In the genomic region with DNA sequence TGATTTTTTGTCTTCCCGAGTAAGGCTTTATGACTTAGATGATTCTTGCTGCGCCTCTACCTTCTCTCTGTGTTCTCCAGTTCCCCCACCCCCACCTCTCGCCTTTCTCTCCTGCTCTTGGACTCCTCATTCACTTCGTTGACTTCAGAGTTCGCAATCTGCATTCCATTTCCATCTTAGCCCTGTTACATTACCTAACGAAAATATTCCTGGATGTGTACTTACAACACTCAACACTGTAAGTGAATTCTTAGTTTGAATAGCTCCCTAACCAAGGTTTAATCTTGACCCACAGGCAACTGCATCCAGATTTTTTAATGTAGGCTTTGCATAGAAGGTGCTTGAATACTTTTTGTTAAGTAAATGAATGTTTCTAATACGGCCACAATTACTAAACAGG, we compare ENCODE assay signal across 19 mouse cellular contexts.
"Had no signal": no experiment of that assay in that cellular context is flagged by ENCODE, and none has a peak within 500 bp of the region (broad histone marks: within the 10 kb centered on the region; RNA-seq: fewer than 3 reads in every experiment).

No protein-coding gene starts in this region.

- H3K4me1 ChIP-seq: midbrain, embryonic 10.5 days; midbrain, embryonic 12.5 days had no signal

- H3K9me3 ChIP-seq: liver, embryonic 12.5 days; lung, embryonic 15.5 days; midbrain, embryonic 10.5 days; midbrain, embryonic 12.5 days; neural tube, embryonic 13.5 days; neural tube, embryonic 15.5 days had no signal

- H3K4me3 ChIP-seq: liver, embryonic 12.5 days; lung, embryonic 15.5 days; midbrain, embryonic 10.5 days; midbrain, embryonic 12.5 days; myocyte; neural tube, embryonic 13.5 days; neural tube, embryonic 15.5 days had no signal

- ATAC-seq: liver, embryonic 12.5 days; midbrain, embryonic 16.5 days had no signal

- H3K4me2 ChIP-seq: liver, embryonic 12.5 days; lung, embryonic 15.5 days; midbrain, embryonic 12.5 days; neural tube, embryonic 13.5 days; neural tube, embryonic 15.5 days had no signal

- H3K9ac ChIP-seq: liver, embryonic 12.5 days; liver, embryonic 14.5 days; lung, embryonic 15.5 days; midbrain, embryonic 12.5 days; neural tube, embryonic 13.5 days; neural tube, embryonic 15.5 days had no signal

- DNase-seq: lung, postnatal 14 days; midbrain, embryonic 14.5 days; retina, postnatal 1 day; right cerebral cortex, adult 18-20 months; right cerebral cortex, postnatal 25 days; right cerebral cortex, postnatal 4 days; spleen, adult 18-20 months; thymus, adult 18-20 months; thymus, postnatal 14 days; thymus, postnatal 36 days had no signal

- H3K27me3 ChIP-seq: liver, embryonic 12.5 days; lung, embryonic 15.5 days; midbrain, embryonic 12.5 days; neural tube, embryonic 13.5 days; neural tube, embryonic 15.5 days had no signal

- H3K36me3 ChIP-seq: liver, embryonic 12.5 days; lung, embryonic 15.5 days; midbrain, embryonic 10.5 days; midbrain, embryonic 12.5 days; neural tube, embryonic 13.5 days; neural tube, embryonic 15.5 days had no signal

- H3K27ac ChIP-seq: liver, embryonic 12.5 days; liver, embryonic 14.5 days; lung, embryonic 15.5 days; midbrain, embryonic 10.5 days; midbrain, embryonic 12.5 days; neural tube, embryonic 13.5 days; neural tube, embryonic 15.5 days had no signal
